Mouse (Mus musculus) forebrain, postnatal 0 days (tissue): ENCODE measurements at regions not wholly inside any gene's neighbourhood (a gene's known extent, or its start where the extent isn't known, plus 50 kb on each side); places are given as distances from the start of the nearest gene placed in this dataset.

Experiments used
- ATAC-seq: fragments of 200-750 bp; cut with Nextera tagmentation; 2 replicates; pipeline ENCODE4 v1.8.0; 2017; ENCODE audit warnings: mild to moderate bottlenecking, moderate library complexity
- DNase-seq: peaks from one replicate; pipeline ENCODE4 v3.0.0-alpha.2; 2015
- H3K27ac ChIP-seq: fragments of 300-500 bp; sonication (generic); 2 replicates; pipeline ENCODE4 v1.5.1; 2014; ENCODE audit warnings: low read depth, mild to moderate bottlenecking, antibody characterized with exemption, low read length, moderate library complexity, mixed read lengths
- H3K27me3 ChIP-seq: fragments of 300-500 bp; sonication (generic); 2 replicates; pipeline ENCODE4 v1.6.1; 2014; ENCODE audit warnings: mild to moderate bottlenecking, low read length, mixed read lengths; ENCODE audit not compliant: insufficient read depth
- H3K36me3 ChIP-seq: fragments of 300-500 bp; sonication (generic); 2 replicates; pipeline ENCODE4 v1.6.1; 2014; ENCODE audit warnings: mild to moderate bottlenecking, moderate library complexity; ENCODE audit not compliant: insufficient read depth
- H3K4me1 ChIP-seq: fragments of 300-500 bp; sonication (generic); 2 replicates; pipeline ENCODE4 v1.6.1; 2014; ENCODE audit warnings: antibody characterized with exemption; ENCODE audit not compliant: insufficient read depth
- H3K4me2 ChIP-seq: fragments of 300-500 bp; sonication (generic); 2 replicates; pipeline ENCODE4 v1.6.1; 2014; ENCODE audit warnings: low read depth, mild to moderate bottlenecking, moderate library complexity
- H3K4me3 ChIP-seq: fragments of 300-500 bp; sonication (generic); 2 replicates; pipeline ENCODE4 v1.5.1; 2014; ENCODE audit warnings: low read depth, low read length, mixed read lengths
- H3K9ac ChIP-seq: fragments of 300-500 bp; sonication (generic); 2 replicates; pipeline ENCODE4 v1.6.1; 2014; ENCODE audit warnings: mild to moderate bottlenecking
- H3K9me3 ChIP-seq: fragments of 300-500 bp; sonication (generic); 2 replicates; pipeline ENCODE4 v1.6.1; 2016; ENCODE audit warnings: low read length
- CTCF ChIP-seq: sonication (generic); IDR thresholded peaks from 2 replicates; pipeline ENCODE4 v1.5.1; 2016; ENCODE audit warnings: antibody characterized with exemption, control low read depth, low read depth
- WGBS: fragments of 180-500 bp; shearing (Covaris S2); extraction: QIAGEN DNeasy Blood & Tissue Kit; methylation state at CpG from one replicate; pipeline ENCODE4 v1.1.7; 2014; 5-methylcytosine and 5-hydroxymethylcytosine counted together

GRCm38 (mm10) chrX:11387200-11387940, 59.7 kb downstream of the H2al1j start:
- Histone ChIP-seq H3K4me3 (no peak overlapping the region), H3K36me3 (no peaks in the 10 kb centered on the region), H3K27ac (no peak overlapping the region), H3K4me1 (no peaks in the 10 kb centered on the region), H3K27me3 (no peaks in the 10 kb centered on the region), H3K9ac (no peak overlapping the region), H3K9me3 (no peaks in the 10 kb centered on the region), H3K4me2 (no peak overlapping the region)
- DNase-seq (no peak), ATAC-seq (no peak)
- 64% methylated on average over 9 of the region's 9 CpGs for WGBS
- no peak for TF ChIP-seq CTCF

- H3K9me3 ChIP-seq: no peaks in the 10 kb centered on the region
- no peak overlapping the region for H3K4me3 ChIP-seq
- H3K4me1 ChIP-seq: no peaks in the 10 kb centered on the region
- no peak for TF ChIP-seq CTCF
- ATAC-seq: no peak
- H3K27me3 ChIP-seq: no peaks in the 10 kb centered on the region
- no peaks in the 10 kb centered on the region for H3K36me3 ChIP-seq
- no peak overlapping the region for H3K4me2 ChIP-seq
- no peak overlapping the region for H3K9ac ChIP-seq
- no peak overlapping the region for H3K27ac ChIP-seq
- no peak for DNase-seq
- 66% methylated on average over 9 of the region's 9 CpGs for WGBS
Measured at GRCm38 (mm10) chrX:11388860-11389259, 61.2 kb downstream of the H2al1j start.

GRCm38 (mm10) chrX:11400406-11400805, 72.8 kb downstream of the H2al1j start:
- TF ChIP-seq CTCF: no peak
- no peaks in the 10 kb centered on the region for H3K4me1 ChIP-seq
- H3K27ac ChIP-seq: no peak overlapping the region
- no peaks in the 10 kb centered on the region for H3K36me3 ChIP-seq
- DNase-seq (no peak), ATAC-seq (no peak)
- 87% methylated on average over 3 of the region's 3 CpGs for WGBS
- no peaks in the 10 kb centered on the region for H3K9me3 ChIP-seq
- H3K9ac ChIP-seq: no peak overlapping the region
- H3K27me3 ChIP-seq: no peaks in the 10 kb centered on the region
- H3K4me3 ChIP-seq: no peak overlapping the region
- no peak overlapping the region for H3K4me2 ChIP-seq

DNA sequence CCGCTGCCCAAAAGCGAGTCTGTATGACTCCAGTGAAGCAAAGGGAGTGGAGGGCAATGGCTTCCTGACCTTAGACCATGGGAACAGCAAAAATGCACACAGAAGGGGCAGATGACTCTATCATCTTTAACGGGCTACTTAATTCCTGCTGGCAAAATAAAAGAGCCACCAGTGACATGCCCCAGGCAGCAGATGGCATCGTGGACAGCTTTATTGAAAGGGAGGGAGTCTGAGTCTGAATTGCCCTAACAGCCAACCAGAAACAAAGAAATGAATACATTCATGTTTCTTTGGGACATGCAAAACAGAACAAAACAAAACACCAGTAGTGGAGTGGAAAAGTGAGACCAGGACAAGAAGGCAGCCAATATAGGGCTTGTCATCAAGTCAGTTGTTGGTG, 76.7 kb downstream of the H2al1j start:
- Histone ChIP-seq H3K27me3 (no peaks in the 10 kb centered on the region), H3K4me3 (no peak overlapping the region), H3K36me3 (no peaks in the 10 kb centered on the region), H3K4me2 (no peak overlapping the region), H3K9ac (no peak overlapping the region), H3K4me1 (no peaks in the 10 kb centered on the region), H3K27ac (no peak overlapping the region), H3K9me3 (no peaks in the 10 kb centered on the region)
- no peak for TF ChIP-seq CTCF
- 53% methylated on average over 4 of the region's 4 CpGs for WGBS
- no peak for DNase-seq
- no peak for ATAC-seq

- no peak for ATAC-seq
- Histone ChIP-seq H3K9ac (no peak overlapping the region), H3K36me3 (no peaks in the 10 kb centered on the region), H3K27ac (no peak overlapping the region), H3K27me3 (no peaks in the 10 kb centered on the region), H3K4me2 (no peak overlapping the region), H3K4me3 (no peak overlapping the region), H3K9me3 (no peaks in the 10 kb centered on the region), H3K4me1 (no peaks in the 10 kb centered on the region)
- no peak for DNase-seq
- WGBS: 64% methylated on average over 5 of the region's 5 CpGs
- TF ChIP-seq CTCF: no peak
Measured at GRCm38 (mm10) chrX:11412316-11412826, 84.7 kb downstream of the H2al1j start.

- ATAC-seq (no peak; the same call in 1 of the 2 replicates), DNase-seq (no peak)
- Histone ChIP-seq H3K36me3 (no peaks in the 10 kb centered on the region), H3K4me2 (no peak overlapping the region), H3K4me1 (no peaks in the 10 kb centered on the region), H3K27me3 (no peaks in the 10 kb centered on the region), H3K9me3 (no peaks in the 10 kb centered on the region), H3K9ac (no peak overlapping the region), H3K4me3 (no peak overlapping the region), H3K27ac (no peak overlapping the region)
- WGBS: 47% methylated on average over 4 of the region's 4 CpGs
- TF ChIP-seq CTCF: no peak
Measured at GRCm38 (mm10) chrX:11415662-11416061, 88.0 kb downstream of the H2al1j start.

DNA sequence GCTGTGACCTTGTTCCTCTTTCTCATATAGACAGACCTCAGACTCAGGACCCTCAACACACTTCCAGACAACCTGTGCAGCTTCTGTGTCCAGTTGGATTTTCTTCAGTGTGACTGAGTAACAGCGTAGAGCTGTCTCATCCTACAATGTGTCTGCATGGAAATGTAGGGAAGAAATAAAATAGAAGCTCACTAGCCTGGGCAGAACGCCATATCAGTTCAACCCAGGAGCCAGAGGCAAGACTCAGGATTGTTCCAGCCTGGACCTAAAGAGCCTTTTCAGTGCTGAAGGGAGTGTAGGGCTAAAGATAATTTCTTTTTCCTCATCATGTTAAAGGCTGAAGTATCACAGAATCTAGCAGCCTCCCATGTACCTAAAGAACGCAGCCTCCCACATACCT, 88.9 kb downstream of the H2al1j start:
- no peaks in the 10 kb centered on the region for H3K9me3 ChIP-seq
- no peaks in the 10 kb centered on the region for H3K27me3 ChIP-seq
- WGBS: 77% methylated on average over 3 of the region's 3 CpGs
- H3K4me2 ChIP-seq: no peak overlapping the region
- no peak overlapping the region for H3K27ac ChIP-seq
- TF ChIP-seq CTCF: no peak
- H3K9ac ChIP-seq: no peak overlapping the region
- H3K4me3 ChIP-seq: no peak overlapping the region
- no peaks in the 10 kb centered on the region for H3K4me1 ChIP-seq
- ATAC-seq (no peak), DNase-seq (no peak)
- H3K36me3 ChIP-seq: no peaks in the 10 kb centered on the region
